Mouse (Mus musculus) erythroblast, embryonic 14.5 days (primary cell): ENCODE measurements around the gene Dlg5.

Experiments
- GATA1 ChIP-seq: IDR thresholded peaks from 2 replicates; pipeline ENCODE4 v1.6.1; 2012; ENCODE audit warnings: low read length, inconsistent platforms, mixed read lengths
- TAL1 ChIP-seq: IDR thresholded peaks from 3 replicates; pipeline ENCODE4 v1.6.1; 2012; ENCODE audit warnings: low read length, inconsistent platforms, mixed read lengths

DNA sequence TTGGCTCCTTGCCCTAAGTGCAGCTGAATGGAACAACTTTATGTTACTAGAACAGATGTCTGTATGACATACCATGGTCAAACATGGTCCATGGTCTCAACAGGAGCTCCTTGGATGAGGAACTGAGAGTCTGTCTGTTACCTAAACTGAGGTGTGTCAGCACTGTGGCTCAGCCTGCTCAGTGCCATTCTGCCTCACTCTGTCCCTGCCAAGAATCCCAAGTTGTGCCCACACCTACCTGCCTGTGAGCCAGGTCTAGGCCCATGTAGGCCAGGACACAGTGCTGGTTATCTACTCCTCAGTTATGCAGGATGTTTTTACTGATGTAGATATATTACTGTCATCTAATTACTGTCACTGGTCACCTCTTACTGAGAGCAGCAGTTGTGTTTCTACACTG is 45.0 kb upstream of the Dlg5 start:
- no peak for TF ChIP-seq TAL1
- no peak for TF ChIP-seq GATA1
